Mouse (Mus musculus) megakaryocyte, embryonic 14.5 days (primary cell): ENCODE measurements around the gene Cd47.

Experiments used
- FLI1 ChIP-seq: IDR thresholded peaks from 2 replicates; pipeline ENCODE4 v1.6.1; 2012; ENCODE audit warnings: low read length, inconsistent platforms, mixed read lengths
- GATA1 ChIP-seq: IDR thresholded peaks from 3 replicates; pipeline ENCODE4 v1.6.1; 2012; ENCODE audit warnings: mixed read lengths, low read length, inconsistent platforms, borderline replicate concordance

DNA sequence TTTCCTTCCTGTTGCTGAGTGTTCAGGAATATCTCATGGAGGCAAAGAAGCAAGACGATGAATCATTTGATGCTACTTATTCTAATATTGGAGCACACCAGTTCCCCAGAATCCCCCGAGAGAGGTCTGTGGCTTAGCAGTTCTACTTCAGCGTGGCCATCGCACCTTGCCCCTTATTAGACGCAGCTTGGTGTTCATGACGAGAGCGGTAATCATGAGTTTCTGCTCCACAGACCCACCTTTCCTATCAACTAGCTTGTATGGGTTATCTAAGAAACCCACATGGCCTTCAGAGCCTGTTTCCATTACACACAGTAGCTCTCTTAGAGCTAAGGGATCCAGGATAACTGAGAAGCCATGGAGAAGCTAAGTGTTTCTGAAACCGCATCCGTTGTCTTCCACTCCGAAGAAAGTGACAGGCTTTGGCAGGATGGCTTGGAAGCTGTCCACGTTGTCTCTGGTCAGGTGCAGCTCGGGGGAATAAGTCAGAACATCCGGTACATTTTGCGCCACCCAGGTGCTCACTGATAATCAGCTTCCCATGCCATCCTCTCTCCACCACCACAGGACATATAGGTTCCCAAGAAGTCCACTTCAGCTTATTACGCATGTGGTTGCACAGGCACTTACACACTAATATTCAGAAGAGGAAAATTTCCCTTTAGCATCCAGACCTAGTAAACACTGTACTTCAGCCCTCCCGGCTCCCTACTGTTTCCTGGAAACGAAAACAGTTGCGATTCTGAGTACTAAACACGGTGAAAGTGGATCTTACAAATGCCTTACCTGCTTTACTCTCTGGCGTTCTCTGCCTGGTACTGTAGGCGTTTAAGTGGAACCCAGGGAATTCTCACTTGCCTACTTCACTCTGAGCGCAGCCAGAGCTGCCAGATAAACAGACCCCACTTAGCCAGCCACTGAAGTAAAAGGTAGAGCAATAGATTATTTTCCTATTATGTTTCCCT, 25.0 kb upstream of the Cd47 start:
- TF ChIP-seq GATA1: no peak
- no peak for TF ChIP-seq FLI1
